Mouse (Mus musculus) left cerebral cortex, postnatal 25 days (tissue): ENCODE results near the gene Olfr1006. TPM values are rescaled to one million over a fixed set of nuclear protein-coding genes. Genes with fewer than 3 reads are reported as not detected.
"Not testable (repeated sequence)": the region's sequence is repeated elsewhere in the genome, so short reads cannot be mapped to it uniquely, and the experiment has no call there.

Experiments
- DNase-seq, 2 experiments: peaks; one replicate each; pipeline ENCODE4 v3.0.0; 2022; ENCODE audit warnings: low spot score in 2 of 2, mixed read lengths in 1 of 2
- intact Hi-C: fragments of 180-260 bp; cut with DNase I; formaldehyde crosslinking; loops from one replicate; pipeline ENCODE4 v1.15.1; 2025
- total RNA-seq, 2 experiments: library from RNA; stranded (reverse); gene quantifications; 2 replicates each; pipeline ENCODE4 v1.2.3; 2021

Olfr1006 gene
- total RNA-seq = not detected

DNA sequence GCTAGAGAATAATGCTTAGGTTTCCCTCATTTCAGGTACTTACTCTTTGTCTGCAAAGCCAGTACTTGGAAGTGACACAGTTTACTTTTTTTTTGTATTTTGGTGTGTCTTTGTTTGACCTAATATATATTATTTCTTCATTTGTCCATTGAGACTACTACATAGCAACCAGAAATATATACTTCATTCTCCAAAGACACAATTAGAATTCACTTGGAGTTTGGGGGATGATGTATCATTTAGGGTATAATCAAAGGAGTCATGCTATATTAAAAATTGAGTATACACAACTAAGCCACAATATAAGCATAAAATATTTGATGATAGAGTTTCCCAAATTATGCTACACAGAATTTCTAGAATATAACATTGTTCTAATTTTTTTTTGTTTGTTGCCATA, at the start of gene Olfr1006:
Gene Olfr1006, minus strand, starts transcription at position 101 of the 400 bp plus-strand sequence.
- intact Hi-C loops = no loop called here
- DNase-seq = no peak

DNA sequence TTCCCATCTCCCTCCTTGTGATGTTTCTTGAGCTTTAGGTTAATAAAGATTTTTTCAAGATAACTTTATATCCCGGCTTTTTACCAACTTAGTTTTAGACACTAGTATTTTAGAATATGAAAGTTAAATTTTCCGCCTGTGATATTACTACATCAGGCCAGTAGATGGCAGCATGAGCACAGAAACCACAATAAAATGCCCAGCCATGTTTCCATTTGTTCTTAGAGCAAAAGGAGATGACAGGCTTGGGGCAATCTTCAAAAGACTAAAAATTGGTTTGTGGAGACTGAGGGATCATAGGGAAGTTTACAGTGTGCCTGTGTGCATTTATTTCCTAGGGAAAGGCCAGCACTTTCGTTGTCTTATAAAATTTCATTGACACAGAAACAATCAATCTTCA, 47.2 kb upstream of the Olfr1006 start:
- intact Hi-C loops = loop anchor here (2.0 to 5.0 kb wide), 2 partner anchors 603 to 739 kb away; no protein-coding TSS in a partner anchor
- DNase-seq = peak; percentile 34 to 45

DNA sequence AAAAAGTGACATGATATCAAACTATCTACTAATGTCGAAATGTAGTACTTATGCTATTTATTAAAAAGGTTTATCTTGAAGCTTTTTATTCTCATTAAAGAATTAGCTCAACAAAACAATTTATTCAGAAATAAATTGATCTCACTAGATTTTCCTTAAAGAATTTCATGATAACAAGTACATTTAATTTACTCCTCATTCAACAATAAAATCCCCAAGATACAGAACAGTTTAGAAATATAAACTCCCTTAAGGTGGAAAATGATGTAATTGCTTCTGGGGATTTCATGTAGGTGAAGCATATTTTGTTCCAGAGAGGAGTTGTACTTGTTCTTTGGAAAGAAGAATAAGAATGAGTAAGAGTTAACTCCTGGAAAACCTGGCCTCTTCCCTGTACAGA, 36.6 kb upstream of the Olfr1006 start, which contains the start of gene Olfr1009:
Gene Olfr1009, plus strand, starts transcription at position 301 of the 400 bp plus-strand sequence.
- intact Hi-C loops = no loop called here
- DNase-seq = no peak

DNA sequence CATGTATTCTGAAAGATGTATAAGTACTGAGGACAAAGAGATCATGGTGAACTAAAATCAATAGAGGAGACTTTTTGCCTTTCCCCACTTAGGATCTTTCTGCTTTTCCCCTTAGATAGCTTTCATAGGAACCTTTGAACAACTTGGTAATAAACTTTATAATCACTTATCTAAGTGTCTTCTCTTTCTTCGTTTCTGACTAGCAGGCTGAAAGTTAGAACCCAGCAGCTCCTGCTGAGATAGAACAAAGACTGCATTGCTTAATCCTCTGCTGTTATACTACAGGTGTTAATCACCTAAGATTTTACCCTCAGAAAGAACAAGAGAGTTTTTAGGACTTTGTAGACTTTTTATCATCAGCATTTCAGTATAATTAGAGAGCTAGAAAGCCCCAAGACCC, 32.6 kb upstream of the Olfr1006 start:
- intact Hi-C loops = no loop called here

DNA sequence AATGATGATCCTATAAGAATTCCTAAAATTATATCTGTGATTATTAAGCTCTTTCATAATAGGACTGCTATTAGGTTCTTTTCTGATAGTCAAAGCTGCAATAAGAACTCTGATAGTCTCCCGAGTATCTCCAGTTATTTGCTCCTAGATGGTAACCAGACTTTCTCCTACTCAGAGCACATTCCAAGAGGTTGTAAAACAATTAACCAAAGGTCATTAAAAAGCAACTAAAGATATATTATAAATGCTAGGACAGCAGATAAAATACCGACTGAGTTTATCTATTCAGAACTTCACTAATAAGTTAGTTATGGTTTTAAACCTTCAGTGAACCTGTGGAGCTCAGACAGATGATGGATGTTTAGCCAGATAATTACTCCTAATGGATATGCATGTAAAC, 32.1 kb upstream of the Olfr1006 start:
- intact Hi-C loops, DNase-seq: not testable (repeated sequence)

More for the DNA sequence above, 32.6 kb upstream of the Olfr1006 start:
- DNase-seq = no peak

DNA sequence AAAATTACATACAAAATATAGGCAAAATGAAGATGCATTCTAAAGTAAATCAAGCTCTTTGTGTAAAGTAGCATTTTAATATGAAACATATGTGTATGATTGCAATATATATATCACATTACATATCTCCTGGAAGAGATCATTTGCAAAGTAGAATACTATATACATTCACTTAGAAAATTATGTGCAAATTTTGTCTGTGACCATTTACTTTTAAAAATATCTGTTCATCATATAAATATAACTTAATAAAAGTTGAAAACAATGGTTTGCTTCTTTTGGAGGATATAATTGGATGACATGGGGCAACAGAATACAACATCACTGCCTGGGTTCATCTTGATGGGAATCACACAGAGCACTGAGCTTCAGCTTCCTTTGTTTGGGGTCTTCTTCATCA, 10.6 kb upstream of the Olfr1006 start, which contains the start of gene Olfr1008:
Gene Olfr1008, plus strand, starts transcription at position 301 of the 400 bp plus-strand sequence.
- intact Hi-C loops = no loop called here
- no peak for DNase-seq

DNA sequence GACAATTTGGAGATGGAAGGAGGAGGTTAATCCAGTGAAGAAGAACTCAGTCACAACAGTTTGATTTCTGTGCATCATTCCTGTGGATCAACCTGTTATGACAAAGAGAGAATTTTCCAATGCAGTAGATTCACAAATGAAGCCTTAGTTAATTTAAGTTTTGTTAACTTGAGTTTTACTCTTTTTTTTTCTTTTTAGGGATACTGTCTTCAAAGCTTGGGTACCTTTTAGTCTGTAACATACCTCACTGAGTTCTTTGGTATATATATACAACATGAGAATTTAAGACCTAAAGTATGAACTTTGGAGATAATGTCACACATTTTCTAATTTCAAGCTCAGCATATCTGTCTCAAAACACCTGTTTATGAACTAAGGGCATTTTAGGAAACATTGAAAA, 14.2 kb downstream of the Olfr1006 start, which contains the start of gene Olfr154:
Gene Olfr154, minus strand, starts transcription at position 101 of the 400 bp plus-strand sequence.
- DNase-seq, intact Hi-C loops: not testable (repeated sequence)

DNA sequence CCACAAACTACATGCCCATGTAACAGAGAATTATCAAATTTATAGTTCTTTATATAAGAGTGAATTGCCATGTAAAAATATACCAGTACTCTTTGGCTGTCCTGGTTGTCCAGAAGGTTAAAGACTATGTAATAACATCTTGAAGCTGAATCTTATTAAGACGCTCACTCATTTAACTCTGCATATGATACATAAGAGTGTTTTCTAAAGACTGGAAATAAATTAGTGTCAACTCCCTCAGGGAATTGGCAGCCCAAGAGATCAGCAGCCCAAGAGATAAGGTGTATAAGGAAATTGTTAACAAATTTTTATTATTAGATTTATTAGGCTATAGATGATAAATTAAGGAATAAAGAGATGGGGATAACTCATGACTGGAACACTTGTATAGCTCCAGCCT, 28.0 kb downstream of the Olfr1006 start, which contains the start of gene Olfr1002:
Gene Olfr1002, minus strand, starts transcription at position 101 of the 400 bp plus-strand sequence.
- DNase-seq = no peak
- intact Hi-C loops = no loop called here

Other genes with a start within 250 kb of the Olfr1006 start
- not detected for gene Olfr994, start 242.3 kb downstream of the Olfr1006 start, total RNA-seq
- not detected for gene Olfr995, start 235.1 kb downstream of the Olfr1006 start, total RNA-seq
- gene 4833423E24Rik, start 159.7 kb downstream of the Olfr1006 start, total RNA-seq = under 1 TPM in 1 of 2 experiments, not detected in 1; 0.30 TPM
- gene Olfr996, start 99.6 kb downstream of the Olfr1006 start, total RNA-seq = not detected
- gene Olfr998, start 89.8 kb downstream of the Olfr1006 start, total RNA-seq = not detected
- not detected for gene Olfr1000, start 66.9 kb downstream of the Olfr1006 start, total RNA-seq
- gene Olfr1002, start 28.1 kb downstream of the Olfr1006 start, total RNA-seq = not detected
- gene Olfr154, start 14.3 kb downstream of the Olfr1006 start, total RNA-seq = not detected
- gene Olfr1008, start 10.7 kb upstream of the Olfr1006 start, total RNA-seq = not detected
- gene Olfr1009, start 36.7 kb upstream of the Olfr1006 start, total RNA-seq = not detected
- gene Olfr1012, start 84.0 kb upstream of the Olfr1006 start, total RNA-seq = not detected
- not detected for gene Olfr1013, start 88.3 kb upstream of the Olfr1006 start, total RNA-seq
- gene Olfr1014, start 93.9 kb upstream of the Olfr1006 start, total RNA-seq = not detected
- not detected for gene Olfr1015, start 103.2 kb upstream of the Olfr1006 start, total RNA-seq
- not detected for gene Olfr1016, start 123.8 kb upstream of the Olfr1006 start, total RNA-seq
- gene Olfr1018, start 139.7 kb upstream of the Olfr1006 start, total RNA-seq = not detected
- not detected for gene Olfr1019, start 166.7 kb upstream of the Olfr1006 start, total RNA-seq
- gene Olfr1020, start 168.3 kb upstream of the Olfr1006 start, total RNA-seq = not detected
- not detected for gene Olfr1022, start 189.8 kb upstream of the Olfr1006 start, total RNA-seq
- gene Olfr1023, start 206.9 kb upstream of the Olfr1006 start, total RNA-seq = not detected
- not detected for gene Olfr1024, start 226.3 kb upstream of the Olfr1006 start, total RNA-seq
- not detected for gene Olfr1025-ps1, start 236.4 kb upstream of the Olfr1006 start, total RNA-seq
- gene Olfr1026, start 242.8 kb upstream of the Olfr1006 start, total RNA-seq = not detected